Mouse (Mus musculus) spleen, adult 2 months (tissue): ENCODE results near the gene Six1. TPM values are rescaled to one million over a fixed set of nuclear protein-coding genes. Genes with fewer than 3 reads are reported as not detected.

ENCODE experiments used
- DNase-seq, 2 experiments: peaks; one replicate each; pipeline versions ENCODE4 v3.0.0 to v3.0.0-alpha.2; 2012 to 2021; ENCODE audit warnings: low spot score in 2 of 2, low read depth in 1 of 2
- H3K27ac ChIP-seq: fragments of 200-500 bp; 2 replicates; pipeline ENCODE4 v1.5.1; 2012; ENCODE audit warnings: low read length, inconsistent platforms; ENCODE audit not compliant: insufficient read depth
- H3K27me3 ChIP-seq: fragments of 200-500 bp; 2 replicates; pipeline ENCODE4 v1.6.1; 2012; ENCODE audit warnings: mild to moderate bottlenecking, moderate library complexity, low read length, inconsistent platforms; ENCODE audit not compliant: control insufficient read depth, insufficient read depth
- H3K36me3 ChIP-seq: fragments of 200-500 bp; 2 replicates; pipeline ENCODE4 v1.6.1; 2012; ENCODE audit warnings: mild to moderate bottlenecking, low read length, inconsistent platforms; ENCODE audit not compliant: control insufficient read depth, insufficient read depth
- H3K4me1 ChIP-seq: fragments of 200-500 bp; 2 replicates; pipeline ENCODE4 v1.6.1; 2011; ENCODE audit warnings: inconsistent platforms; ENCODE audit not compliant: control insufficient read depth, insufficient read depth, insufficient read length
- H3K4me3 ChIP-seq: fragments of 200-500 bp; 2 replicates; pipeline ENCODE4 v1.5.1; 2011; ENCODE audit warnings: mild to moderate bottlenecking, inconsistent platforms; ENCODE audit not compliant: insufficient read depth, insufficient read length; ENCODE audit errors: extremely low read depth
- CTCF ChIP-seq: fragments of 200-500 bp; IDR thresholded peaks from 2 replicates; pipeline ENCODE4 v1.5.1; 2011; ENCODE audit warnings: mild to moderate bottlenecking, inconsistent platforms; ENCODE audit not compliant: insufficient read depth, insufficient read length, insufficient replicate concordance; ENCODE audit errors: extremely low read depth
- POLR2A ChIP-seq: fragments of 200-500 bp; IDR thresholded peaks from 2 replicates; pipeline ENCODE4 v1.6.1; 2011; ENCODE audit warnings: low read depth, low read length, inconsistent platforms
- WGBS: fragments of 180-500 bp; shearing (Covaris S2); methylation state at CpG from one replicate; pipeline ENCODE4 v1.1.7; 2018; 5-methylcytosine and 5-hydroxymethylcytosine counted together
- polyA plus RNA-seq: library from polyadenylated mRNA; depleted of rRNA; stranded (reverse); fragments of >200 nt; gene quantifications from 2 replicates; pipeline ENCODE4 v1.2.3, GENCODE M21; 2012

Gene Six1
- polyA plus RNA-seq, 1 experiment: not detected

DNA sequence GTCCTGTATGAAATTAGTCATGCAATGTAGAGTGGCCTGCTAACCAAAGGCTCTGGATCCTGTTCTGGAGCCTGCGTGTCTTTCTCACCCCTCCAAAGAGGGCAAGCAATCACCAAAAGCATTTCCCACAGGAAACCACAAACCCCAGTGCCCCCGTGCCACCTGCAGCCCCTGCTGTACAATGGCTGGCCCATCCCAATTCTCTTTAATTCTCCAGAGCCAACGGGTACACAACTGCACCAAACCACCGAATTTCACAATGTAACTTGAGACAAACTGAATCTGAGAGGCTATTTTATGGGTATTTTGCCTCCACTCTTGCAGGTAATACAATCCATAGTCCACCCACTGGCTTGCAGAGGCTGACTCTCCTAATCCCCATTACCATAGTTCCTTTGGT is 22.4 kb downstream of the Six1 start:
- Histone ChIP-seq H3K4me1 (no peaks in the 10 kb centered on the region), H3K27ac (no peak overlapping the region)
- no peak for DNase-seq

DNA sequence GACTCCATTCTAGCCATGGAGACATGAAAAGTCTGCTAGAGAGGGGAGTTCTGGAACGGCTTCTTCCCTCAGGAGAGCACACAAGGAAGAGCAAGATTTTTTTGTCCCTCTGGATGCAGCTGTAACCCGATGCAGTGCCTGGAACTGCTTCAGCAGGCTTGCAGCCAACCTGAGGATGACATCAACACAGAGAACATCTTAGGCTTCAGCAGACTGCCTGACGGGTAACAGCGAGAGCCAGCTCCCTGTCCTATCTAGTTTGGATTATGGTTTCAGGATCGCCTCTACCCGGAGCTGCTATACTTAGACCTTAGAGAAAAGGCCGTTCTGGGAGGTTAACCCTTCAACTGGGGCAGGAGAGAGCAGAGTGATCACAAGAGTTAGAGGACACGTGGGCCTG is 28.2 kb downstream of the Six1 start:
- WGBS: 89% methylated on average over 8 of the region's 8 CpGs
- no peak for DNase-seq
- Histone ChIP-seq H3K27ac (no peak overlapping the region), H3K36me3 (no peaks in the 10 kb centered on the region), H3K27me3 (no peaks in the 10 kb centered on the region), H3K4me3 (no peak overlapping the region), H3K4me1 (no peaks in the 10 kb centered on the region)
- TF ChIP-seq CTCF: no peak

More for the DNA sequence above, 22.4 kb downstream of the Six1 start:
- Histone ChIP-seq H3K36me3 (no peaks in the 10 kb centered on the region), H3K4me3 (no peak overlapping the region), H3K27me3 (peaks cover 3% of the 10 kb centered on the region; the same call in 1 of the 2 replicates)
- 6% methylated on average over 4 of the region's 4 CpGs for WGBS
- no peak for TF ChIP-seq CTCF
- no peak for TF ChIP-seq POLR2A

- H3K4me1 ChIP-seq: no peaks in the 10 kb centered on the region
- H3K27ac ChIP-seq: no peak overlapping the region
- TF ChIP-seq POLR2A (no peak), CTCF (no peak)
- no peaks in the 10 kb centered on the region for H3K27me3 ChIP-seq
- peak in 1 of 2 experiments; percentile 48 for DNase-seq
- WGBS: 8% methylated on average over 4 of the region's 4 CpGs
- no peak overlapping the region for H3K4me3 ChIP-seq
- no peaks in the 10 kb centered on the region for H3K36me3 ChIP-seq
Observed at GRCm38 (mm10) chr12:73020941-73021340, 32.7 kb downstream of the Six1 start.

- TF ChIP-seq POLR2A: no peak
- TF ChIP-seq CTCF: no peak
- no peaks in the 10 kb centered on the region for H3K4me1 ChIP-seq
- no peak overlapping the region for H3K4me3 ChIP-seq
- no peak for DNase-seq
- no peaks in the 10 kb centered on the region for H3K36me3 ChIP-seq
- no peaks in the 10 kb centered on the region for H3K27me3 ChIP-seq
- WGBS: 41% methylated on average over 3 of the region's 3 CpGs
- H3K27ac ChIP-seq: no peak overlapping the region
Observed at GRCm38 (mm10) chr12:73020422-73020821, 33.3 kb downstream of the Six1 start.

DNA sequence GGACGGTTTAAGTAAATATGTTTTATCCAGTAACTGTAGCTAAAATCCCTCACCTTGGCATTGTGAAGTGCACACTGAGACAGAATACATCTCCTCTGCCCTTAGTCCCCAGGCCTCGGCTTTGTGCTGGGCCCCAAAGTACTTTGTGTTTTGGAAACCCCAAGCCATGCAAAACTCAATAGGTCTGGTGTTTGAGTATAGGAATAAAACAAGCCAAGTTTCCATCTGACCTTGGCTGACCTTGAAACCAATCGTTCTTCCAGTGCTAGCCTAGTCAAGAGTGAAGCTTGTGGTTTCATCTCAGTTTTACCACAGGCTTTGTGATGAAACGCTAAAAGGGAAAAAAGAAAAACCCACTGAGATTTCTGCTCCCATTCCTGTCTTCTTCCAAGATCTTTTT is 34.8 kb downstream of the Six1 start:
- TF ChIP-seq POLR2A (no peak), CTCF (no peak)

DNA sequence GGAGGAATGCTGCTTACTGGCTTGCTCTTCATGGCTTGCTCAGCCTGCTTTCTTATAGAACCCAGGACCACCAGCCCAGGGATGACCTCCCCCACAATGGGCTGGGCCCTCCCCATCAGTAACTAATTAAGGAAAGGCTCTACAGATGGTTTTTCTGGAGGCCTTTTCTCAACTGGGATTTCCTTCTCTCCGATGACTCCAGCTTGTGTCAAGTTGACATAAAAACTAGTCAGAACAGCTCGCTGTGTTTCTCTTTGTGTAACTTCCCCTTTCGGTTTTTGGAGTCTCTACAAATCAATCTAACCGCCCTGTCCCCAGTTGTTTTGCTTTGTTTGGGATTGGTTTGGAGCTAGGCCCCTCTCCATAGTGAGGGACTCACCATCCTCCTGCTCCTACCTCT is 37.5 kb downstream of the Six1 start:
- Histone ChIP-seq H3K27ac (no peak overlapping the region), H3K4me1 (no peaks in the 10 kb centered on the region), H3K36me3 (no peaks in the 10 kb centered on the region), H3K4me3 (no peak overlapping the region), H3K27me3 (no peaks in the 10 kb centered on the region)
- WGBS: 29% methylated on average over 4 of the region's 4 CpGs
- DNase-seq: no peak
- TF ChIP-seq POLR2A (no peak), CTCF (no peak)

More for the DNA sequence above, 34.8 kb downstream of the Six1 start:
- 51% methylated on average over 4 of the region's 4 CpGs for WGBS
- H3K4me1 ChIP-seq: no peaks in the 10 kb centered on the region
- no peaks in the 10 kb centered on the region for H3K36me3 ChIP-seq
- H3K27me3 ChIP-seq: no peaks in the 10 kb centered on the region
- no peak overlapping the region for H3K4me3 ChIP-seq
- no peak overlapping the region for H3K27ac ChIP-seq
- no peak for DNase-seq

DNA sequence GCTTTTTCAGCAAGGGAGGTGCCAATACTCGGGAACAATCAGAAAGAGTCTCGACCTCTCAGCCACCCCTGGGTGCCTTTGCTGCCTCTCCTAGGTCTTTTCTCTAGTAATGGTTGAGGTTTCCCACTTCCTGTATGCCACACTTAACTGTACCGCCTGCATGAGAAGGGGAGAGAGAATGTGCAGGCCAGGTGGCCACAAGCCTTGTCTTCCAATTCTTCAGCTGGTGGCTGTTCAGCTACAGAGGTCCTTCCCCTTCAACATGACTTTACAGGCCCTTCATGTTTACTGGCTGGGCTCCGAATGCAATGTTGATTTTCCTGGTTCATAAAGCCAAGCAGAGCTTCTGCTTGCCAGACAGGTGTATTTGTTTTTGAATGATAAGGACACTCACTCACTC is 39.4 kb downstream of the Six1 start:
- H3K4me3 ChIP-seq: no peak overlapping the region
- WGBS: 21% methylated on average over 4 of the region's 4 CpGs
- DNase-seq: no peak
- H3K27ac ChIP-seq: no peak overlapping the region
- H3K27me3 ChIP-seq: no peaks in the 10 kb centered on the region
- TF ChIP-seq POLR2A (no peak), CTCF (no peak)
- H3K4me1 ChIP-seq: no peaks in the 10 kb centered on the region
- H3K36me3 ChIP-seq: no peaks in the 10 kb centered on the region
